Mouse (Mus musculus): ENCODE results near the gene Spag8.

Gene Spag8

DNA sequence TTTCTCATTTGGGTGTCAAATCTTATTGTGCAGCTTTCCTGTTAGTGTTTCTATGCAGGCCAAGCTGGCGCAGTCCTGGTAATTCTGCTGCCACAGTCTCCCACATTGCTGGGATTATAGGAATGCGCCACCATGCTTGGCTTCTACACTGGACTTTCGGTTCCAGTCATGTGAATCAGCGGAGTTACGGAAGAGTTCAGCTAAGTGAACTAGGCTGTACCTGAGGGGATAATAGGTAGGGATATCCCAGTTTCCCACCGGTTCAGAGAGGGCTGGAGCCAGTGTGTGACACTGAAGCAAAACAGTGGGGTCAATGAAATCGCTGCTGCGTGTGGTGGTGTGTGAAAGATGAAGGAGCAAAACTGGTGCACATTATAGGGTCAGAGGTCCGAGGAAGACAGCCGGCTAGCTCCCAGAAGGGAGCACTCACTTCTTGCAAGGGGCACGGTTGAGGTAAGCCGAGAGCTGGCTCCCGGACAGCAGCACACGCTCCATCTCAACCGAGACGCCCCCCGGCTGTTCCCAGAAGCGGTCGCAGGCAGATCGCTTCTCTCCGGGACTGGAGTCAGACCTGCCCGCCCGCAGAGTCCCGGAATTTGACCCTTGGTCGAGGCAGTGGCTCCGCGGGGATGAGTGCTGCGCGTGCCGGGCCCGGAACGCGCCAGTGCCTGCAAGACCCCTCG lies 2.4 kb upstream of the Spag8 start:
- DNase-seq (ENCODE audit: extremely low read depth, low read depth, low spot score) = no peak

DNA sequence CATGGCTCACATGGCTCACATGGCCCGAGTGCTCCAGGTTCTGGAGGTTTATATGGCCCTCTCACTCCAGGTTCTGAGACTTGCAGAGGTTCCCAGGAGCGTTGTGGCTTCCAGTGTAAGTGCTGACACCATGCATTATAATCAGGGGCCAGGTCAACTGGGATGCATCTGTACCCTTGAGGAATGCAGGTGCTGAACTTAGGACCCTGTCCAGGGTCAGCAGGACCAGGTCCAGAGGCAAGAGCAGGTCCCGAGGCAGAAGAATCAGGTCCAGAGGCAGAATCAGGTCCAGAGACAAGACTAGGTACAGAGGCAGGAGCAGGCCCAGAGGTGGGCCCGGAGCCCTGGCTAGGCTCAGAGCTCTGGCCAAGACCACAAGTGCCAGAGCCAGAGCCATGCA lies 668 bp downstream of the Spag8 start:
- DNase-seq (ENCODE audit: extremely low read depth, low read depth, low spot score) = no peak

- DNase-seq (ENCODE audit: extremely low read depth, low read depth, low spot score) = no peak
Measured at GRCm38 (mm10) chr4:43649783-43650182, 3.6 kb downstream of the Spag8 start.

DNA sequence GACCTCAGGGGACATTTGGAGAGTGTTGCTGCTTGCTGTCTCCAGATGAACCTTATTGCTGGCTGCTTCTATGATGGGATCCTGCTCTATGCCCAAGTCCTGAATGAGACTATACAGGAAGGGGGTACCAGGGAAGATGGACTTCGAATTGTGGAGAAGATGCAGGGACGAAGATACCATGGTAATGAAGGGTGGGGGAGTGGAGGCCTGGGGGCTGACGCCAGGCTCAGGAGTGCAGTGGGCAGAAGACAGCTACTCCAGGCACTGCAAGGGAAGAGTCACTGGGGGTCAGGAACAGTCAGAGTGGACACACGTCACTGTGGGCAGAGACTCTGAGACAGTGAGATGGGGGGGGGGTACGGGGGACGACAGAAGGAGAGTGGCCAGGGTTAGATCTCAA lies 12.9 kb downstream of the Spag8 start:
- DNase-seq (ENCODE audit: extremely low read depth, low read depth, low spot score) = no peak

DNA sequence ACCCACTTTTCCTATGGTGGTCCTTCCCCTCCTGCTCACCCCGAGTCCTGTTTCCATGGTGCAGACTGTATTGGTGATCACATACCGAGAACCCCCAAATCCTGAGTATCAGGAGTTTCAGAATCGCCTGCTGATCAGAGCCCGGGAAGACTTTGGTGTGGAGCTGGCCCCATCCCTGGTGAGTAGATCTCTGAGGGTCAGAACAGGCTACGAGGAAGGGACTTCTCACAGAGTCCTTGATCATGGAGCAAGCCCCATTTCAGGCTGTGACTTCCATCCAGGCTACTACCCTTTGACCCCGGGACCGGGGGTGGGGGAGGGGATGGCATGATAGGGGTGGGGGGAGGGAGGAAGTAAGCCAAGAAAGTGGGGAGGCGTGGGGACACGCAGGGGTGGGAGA lies 13.3 kb downstream of the Spag8 start:
- DNase-seq (ENCODE audit: extremely low read depth, low read depth, low spot score) = no peak

- no peak for DNase-seq (ENCODE audit: extremely low read depth, low read depth, low spot score)
Measured at GRCm38 (mm10) chr4:43636751-43637150, 16.6 kb downstream of the Spag8 start.

DNA sequence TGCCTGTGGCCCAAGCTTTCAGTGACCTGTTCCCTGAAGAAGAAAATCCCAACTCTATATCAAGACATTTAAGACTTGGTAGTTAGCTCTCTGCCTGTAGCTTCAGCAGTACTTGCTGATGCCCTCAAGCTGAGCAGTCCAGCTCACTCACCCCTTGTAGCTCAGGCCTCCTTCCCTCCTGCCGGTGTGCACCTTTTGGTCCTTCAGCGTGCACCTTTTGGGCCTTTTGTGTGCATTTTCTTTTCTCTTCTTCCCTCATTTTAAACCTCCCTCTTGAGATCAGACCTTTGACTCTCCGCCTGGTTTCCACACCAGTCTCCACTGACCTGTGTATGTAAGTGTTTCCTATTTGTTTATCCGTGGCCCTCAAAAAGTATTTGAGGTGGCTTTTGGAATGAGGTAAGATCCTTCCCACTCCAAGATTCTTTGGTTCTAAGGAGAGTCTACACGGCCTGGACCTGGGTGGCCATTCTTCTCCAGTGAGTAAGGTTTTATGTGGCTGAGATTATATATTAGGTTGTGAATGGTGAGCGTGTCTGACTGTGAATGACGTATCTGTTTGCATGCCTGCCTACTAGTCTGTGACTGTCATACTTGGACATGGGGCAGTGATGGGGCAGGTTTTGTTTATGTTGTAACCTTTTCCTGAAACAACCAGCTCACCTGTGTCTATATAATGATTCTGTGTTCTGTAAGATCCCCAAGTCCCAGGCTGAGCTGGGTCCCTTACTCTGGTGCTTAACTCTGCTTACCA lies 18.6 kb downstream of the Spag8 start:
- DNase-seq (ENCODE audit: extremely low read depth, low read depth, low spot score) = no peak

DNA sequence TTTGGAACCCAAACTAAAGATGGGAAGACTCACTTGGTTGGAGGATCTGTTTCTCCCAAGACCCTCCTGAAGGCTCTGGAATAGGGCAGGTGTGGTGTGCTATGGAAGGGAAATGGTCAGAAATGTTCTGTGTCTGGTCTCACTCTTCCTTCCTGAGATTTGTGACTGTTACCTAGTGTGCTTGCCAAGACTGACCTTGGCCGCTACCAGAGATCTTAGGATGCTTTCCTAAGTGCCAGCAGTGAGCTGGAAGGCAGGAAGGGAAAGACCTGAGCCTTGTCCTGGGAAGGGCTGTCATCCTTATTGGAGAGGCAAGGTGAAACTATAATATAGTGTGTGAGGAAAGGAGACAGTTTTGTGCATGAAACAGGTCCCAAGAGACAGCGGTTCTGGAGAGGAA lies 19.7 kb downstream of the Spag8 start:
- DNase-seq (ENCODE audit: extremely low read depth, low read depth, low spot score) = no peak

DNA sequence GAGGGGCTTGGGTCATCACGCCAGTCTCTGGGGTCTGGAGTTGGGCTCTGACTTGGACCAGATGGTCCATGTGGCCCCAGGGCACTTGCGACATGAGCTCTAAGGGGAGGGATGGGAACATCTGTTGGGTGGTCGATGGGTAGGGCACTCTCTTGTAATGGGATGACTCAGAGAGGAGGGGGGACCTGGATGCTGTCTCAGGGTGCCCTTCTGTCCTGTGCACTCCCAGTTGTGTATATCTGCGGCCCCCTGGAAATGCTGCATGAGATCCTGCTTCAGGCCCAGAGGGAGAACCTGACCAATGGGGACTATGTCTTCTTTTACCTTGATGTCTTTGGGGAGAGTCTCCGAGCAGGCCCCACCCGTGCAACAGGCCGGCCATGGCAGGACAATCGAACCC lies 20.1 kb downstream of the Spag8 start:
- DNase-seq (ENCODE audit: extremely low read depth, low read depth, low spot score) = no peak

- no peak for DNase-seq (ENCODE audit: extremely low read depth, low read depth, low spot score)
Measured at GRCm38 (mm10) chr4:43631956-43632920, 21.2 kb downstream of the Spag8 start.

GRCm38 (mm10) chr4:43631046-43631955 lies 22.1 kb downstream of the Spag8 start, which contains the start of gene Npr2:
Npr2 (plus strand) TSS chr4:43631935.
- DNase-seq (ENCODE audit: extremely low read depth, low read depth, low spot score) = no peak

DNA sequence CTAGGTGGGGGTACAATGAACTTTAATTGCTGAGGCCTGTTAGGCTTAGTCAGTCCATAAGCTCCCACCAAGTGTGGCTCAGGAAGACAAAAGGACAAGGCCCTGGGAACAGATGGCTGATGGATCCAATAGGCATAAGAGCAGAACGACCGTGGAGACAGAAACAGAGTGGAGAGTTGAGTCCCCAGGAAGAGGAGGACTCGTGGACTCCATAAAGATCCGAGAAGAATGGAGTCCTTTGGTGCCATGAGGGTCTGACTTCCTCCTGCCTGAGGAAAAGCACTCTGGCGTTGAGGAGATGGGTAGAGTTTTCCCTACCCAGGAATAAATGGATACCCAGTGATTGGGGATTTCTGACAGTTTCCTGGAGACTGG lies 22.7 kb downstream of the Spag8 start:
- DNase-seq (ENCODE audit: extremely low read depth, low read depth, low spot score) = no peak

GRCm38 (mm10) chr4:43630030-43630581 lies 23.3 kb downstream of the Spag8 start:
- DNase-seq (ENCODE audit: extremely low read depth, low read depth, low spot score) = no peak

DNA sequence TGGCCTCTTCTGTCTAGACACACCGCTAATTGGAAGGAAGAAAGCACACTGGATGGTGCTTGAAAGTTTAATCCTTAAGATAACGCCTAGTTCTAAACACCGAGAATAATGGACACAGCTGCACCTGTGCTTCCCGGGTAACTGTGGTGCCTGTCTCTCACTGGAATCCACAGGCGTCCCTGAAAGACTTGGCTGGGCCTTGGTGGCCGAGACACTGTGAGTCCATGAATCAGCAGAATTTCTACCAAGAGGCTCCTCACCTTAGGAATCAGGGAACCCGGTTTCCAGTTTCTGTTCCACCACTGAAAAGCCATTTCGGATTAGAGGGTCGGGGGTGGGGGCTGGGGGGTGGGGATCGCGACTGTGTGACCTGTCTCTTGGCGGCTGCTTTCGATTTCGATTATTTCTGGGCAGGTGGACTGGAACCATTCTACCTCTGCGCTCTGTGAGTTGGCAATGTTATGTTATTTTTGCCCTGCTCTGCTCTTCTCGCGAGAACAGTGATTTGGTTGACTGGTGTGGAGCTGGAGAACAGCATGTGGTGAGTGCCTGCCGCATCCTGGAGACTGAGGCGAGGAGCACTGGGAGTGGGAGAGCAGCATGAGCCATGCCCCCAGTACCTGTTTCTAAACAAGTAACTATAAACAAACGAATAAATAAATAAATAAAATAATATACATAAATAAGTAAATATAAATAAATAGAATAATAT lies 24.1 kb downstream of the Spag8 start:
- no peak for DNase-seq (ENCODE audit: extremely low read depth, low read depth, low spot score)

- DNase-seq (ENCODE audit: extremely low read depth, low read depth, low spot score) = no peak
Measured at GRCm38 (mm10) chr4:43620146-43620778, 33.1 kb downstream of the Spag8 start.

DNA sequence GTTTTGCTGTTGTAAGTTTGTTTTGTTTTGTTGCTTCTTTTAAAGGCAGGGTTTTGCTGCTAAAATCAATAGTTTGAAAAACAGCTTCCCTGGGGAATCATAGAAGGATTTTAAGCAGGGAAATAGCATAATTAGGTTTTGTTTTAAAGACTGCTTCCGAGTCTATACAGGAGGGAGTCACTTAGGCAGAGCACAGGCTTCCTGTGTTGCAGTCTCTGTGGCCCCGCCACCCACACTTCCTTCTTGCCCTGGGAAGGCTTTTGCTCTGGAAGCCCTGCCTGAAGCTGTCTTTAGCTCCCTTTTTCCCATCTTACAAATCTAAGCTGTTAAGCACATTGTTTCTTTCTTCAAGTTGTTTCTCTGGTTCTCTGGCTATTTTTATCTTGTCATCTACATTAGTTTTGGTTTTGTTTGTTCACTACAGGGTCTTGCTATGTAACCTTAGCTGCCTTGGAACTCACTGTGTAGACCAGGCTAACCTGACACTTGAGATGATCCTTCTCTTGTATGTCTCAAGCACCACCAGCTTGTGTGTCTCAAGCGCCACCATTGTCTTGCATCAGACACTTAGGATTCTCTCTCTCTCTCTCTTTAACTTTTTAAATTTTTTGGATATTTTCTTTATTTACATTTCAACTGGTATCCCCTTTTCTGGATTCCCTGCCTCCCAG lies 40.2 kb downstream of the Spag8 start:
- no peak for DNase-seq (ENCODE audit: extremely low read depth, low read depth, low spot score)

DNA sequence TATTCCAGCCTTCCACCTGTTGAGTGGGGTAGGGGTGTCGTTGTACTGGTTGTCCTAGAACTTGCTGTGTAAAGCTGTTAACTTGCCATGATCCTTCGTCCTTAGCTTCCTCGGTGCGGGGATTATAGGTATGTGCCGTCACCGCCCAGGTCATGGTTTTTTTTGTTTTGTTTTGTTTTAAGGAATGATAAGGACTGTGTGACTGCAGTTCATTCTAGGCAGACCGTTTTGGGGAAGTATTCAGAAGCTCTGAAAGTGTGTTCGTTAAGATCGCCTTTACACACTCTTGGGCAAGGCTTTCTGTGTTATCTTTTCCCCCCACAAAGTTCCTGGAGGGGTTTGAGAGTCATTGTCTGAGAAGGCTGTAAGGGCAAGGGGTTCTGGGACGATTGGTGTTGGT lies 40.9 kb downstream of the Spag8 start:
- DNase-seq (ENCODE audit: extremely low read depth, low read depth, low spot score) = no peak
